Mouse (Mus musculus) embryo, embryonic 11.5 days (tissue): Measurements from ENCODE around the gene Atp5mpl.

Experiments
- DNase-seq: peaks from one replicate; pipeline ENCODE4 v3.0.0-alpha.2; 2012; ENCODE audit warnings: low read depth, low spot score

The Atp5mpl gene

GRCm38 (mm10) chr12:111912802-111913201 is 54.0 kb downstream of the Atp5mpl start:
- no peak for DNase-seq

- DNase-seq, result no peak
Observed at GRCm38 (mm10) chr12:111911796-111912195, 55.0 kb downstream of the Atp5mpl start.
